Mouse (Mus musculus) brain, embryonic 14.5 days (tissue): Measurements from ENCODE around the gene Pth2.

ENCODE experiments used
- CTCF ChIP-seq: fragments of 200-500 bp; IDR thresholded peaks from 2 replicates; pipeline ENCODE4 v1.5.1; 2012; ENCODE audit warnings: inconsistent platforms, mild to moderate bottlenecking, moderate library complexity, borderline replicate concordance; ENCODE audit not compliant: insufficient read depth, insufficient read length; ENCODE audit errors: extremely low read depth
- POLR2A ChIP-seq: fragments of 200-500 bp; IDR thresholded peaks from 2 replicates; pipeline ENCODE4 v1.6.1; 2012; ENCODE audit warnings: mild to moderate bottlenecking, inconsistent platforms, borderline replicate concordance; ENCODE audit not compliant: poor library complexity, insufficient read depth, insufficient read length, severe bottlenecking; ENCODE audit errors: extremely low read depth

- TF ChIP-seq CTCF (no peak), POLR2A (no peak)
Observed at GRCm38 (mm10) chr7:45141914-45142313, 38.9 kb upstream of the Pth2 start.
